Mouse (Mus musculus): Measurements from ENCODE around the gene I0C0044D17Rik.
A peak's percentile ranks its signal among the peaks of the same experiment; 100 is the strongest.

Gene I0C0044D17Rik

GRCm38 (mm10) chr4:98826701-98827100 lies 3.1 kb upstream of the I0C0044D17Rik start:
- no peak for DNase-seq

GRCm38 (mm10) chr4:98823047-98823446 lies 593 bp downstream of the I0C0044D17Rik start:
- DNase-seq = no peak

- DNase-seq = no peak
Observed at GRCm38 (mm10) chr4:98822478-98822877, 1.2 kb downstream of the I0C0044D17Rik start.

- no peak for DNase-seq
Observed at GRCm38 (mm10) chr4:98819216-98819755, 4.4 kb downstream of the I0C0044D17Rik start.

- peak; percentile 54 to 74 for DNase-seq
Observed at GRCm38 (mm10) chr4:98817184-98817911, 6.3 kb downstream of the I0C0044D17Rik start, which contains the start of gene Kank4. Kank4 (minus strand) TSS chr4:98817537.

- no peak for DNase-seq
Observed at GRCm38 (mm10) chr4:98816807-98817183, 6.8 kb downstream of the I0C0044D17Rik start.

- peak; percentile 32 to 60 for DNase-seq
Observed at GRCm38 (mm10) chr4:98806306-98806705, 17.3 kb downstream of the I0C0044D17Rik start.

- no peak for DNase-seq
Observed at GRCm38 (mm10) chr4:98805291-98806048, 18.2 kb downstream of the I0C0044D17Rik start.

GRCm38 (mm10) chr4:98804476-98805134 lies 19.0 kb downstream of the I0C0044D17Rik start:
- no peak for DNase-seq

GRCm38 (mm10) chr4:98801775-98802174 lies 21.9 kb downstream of the I0C0044D17Rik start:
- DNase-seq = no peak

GRCm38 (mm10) chr4:98800824-98801223 lies 22.8 kb downstream of the I0C0044D17Rik start:
- DNase-seq = peak in 1 of 2 experiments; percentile 18

- no peak for DNase-seq
Observed at GRCm38 (mm10) chr4:98796591-98797341, 26.9 kb downstream of the I0C0044D17Rik start.

- no peak for DNase-seq
Observed at GRCm38 (mm10) chr4:98795241-98795640, 28.4 kb downstream of the I0C0044D17Rik start.

GRCm38 (mm10) chr4:98793486-98793885 lies 30.2 kb downstream of the I0C0044D17Rik start:
- DNase-seq = no peak

GRCm38 (mm10) chr4:98790721-98791120 lies 32.9 kb downstream of the I0C0044D17Rik start:
- DNase-seq = no peak

- DNase-seq = peak; percentile 18 to 58
Observed at GRCm38 (mm10) chr4:98789861-98790311, 33.8 kb downstream of the I0C0044D17Rik start.

GRCm38 (mm10) chr4:98789133-98789765 lies 34.4 kb downstream of the I0C0044D17Rik start:
- DNase-seq = no peak

GRCm38 (mm10) chr4:98786281-98786680 lies 37.4 kb downstream of the I0C0044D17Rik start:
- DNase-seq = no peak

GRCm38 (mm10) chr4:98785851-98786250 lies 37.8 kb downstream of the I0C0044D17Rik start:
- no peak for DNase-seq

GRCm38 (mm10) chr4:98778219-98778618 lies 45.4 kb downstream of the I0C0044D17Rik start:
- no peak for DNase-seq

- no peak for DNase-seq
Observed at GRCm38 (mm10) chr4:98777464-98777863, 46.2 kb downstream of the I0C0044D17Rik start.
